In the genomic region with DNA sequence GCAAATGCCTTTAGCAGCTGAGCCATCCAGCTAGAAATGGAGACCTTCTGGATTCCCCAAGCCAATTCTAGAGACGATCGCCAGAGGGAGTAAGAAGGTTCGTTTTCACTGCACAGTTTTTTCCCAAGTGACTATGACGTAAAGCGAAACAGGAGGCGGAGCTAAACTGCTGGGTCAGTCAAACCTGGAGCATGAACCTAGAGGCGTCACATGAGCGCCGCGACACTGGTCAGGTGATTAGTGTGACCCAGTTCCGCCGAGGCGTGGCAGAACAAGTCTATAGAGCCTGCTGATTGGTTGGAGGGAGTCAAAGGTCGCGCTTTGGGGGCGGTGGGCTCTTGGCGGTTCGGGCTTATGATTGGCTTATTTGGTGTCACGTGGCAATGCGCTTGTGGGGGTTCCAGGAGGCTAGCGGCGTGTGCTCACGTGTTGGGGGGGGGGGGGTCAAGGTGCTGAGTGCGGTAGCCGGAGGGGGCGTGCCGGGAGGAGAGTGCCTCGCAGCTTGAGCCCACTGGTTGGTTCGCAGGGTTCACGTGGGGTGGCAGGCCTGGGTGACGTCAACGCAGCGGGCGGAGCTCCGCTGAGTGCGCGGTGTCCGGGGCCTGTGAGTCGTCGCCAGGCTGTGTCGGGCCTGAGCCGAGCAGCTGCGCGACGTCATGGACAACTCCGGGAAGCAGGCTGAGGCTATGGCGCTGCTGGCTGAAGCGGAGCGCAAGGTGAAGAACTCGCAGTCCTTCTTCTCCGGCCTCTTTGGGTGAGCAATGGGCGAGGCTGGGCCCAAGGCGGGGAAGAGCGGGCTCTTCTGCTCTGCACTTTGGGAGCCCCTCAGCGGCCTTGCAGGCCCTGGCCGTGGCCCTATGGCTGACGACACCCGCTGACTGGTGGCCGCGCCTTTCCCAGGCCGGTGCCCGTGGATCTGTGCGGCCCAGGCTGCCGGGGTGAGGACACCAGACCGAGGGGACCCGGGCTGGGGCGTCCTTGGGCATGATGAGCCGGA, we compare ENCODE assay signal across 7 mouse cellular contexts. TPM values are rescaled to one million over a fixed set of nuclear protein-coding genes. Genes with fewer than 3 reads are reported as not detected.
A peak's percentile ranks its signal among the peaks of the same experiment; 100 is the strongest.
DNase-seq lines count a peak whose midpoint lies in the region; ATAC-seq and TF ChIP-seq lines count a peak whose summit lies in the region.

TSS of gene Napa (plus strand) at position 438 of the 997 bp plus-strand sequence.

- TF ChIP-seq CTCF in intestine, postnatal 0 days (IDR thresholded peaks at IDR 0.05; ENCODE audit: low read depth) = peak; percentile 86
- peak; percentile 31; the same call in 1 of the 2 replicates for TF ChIP-seq CTCF in small intestine, adult 2 months (IDR thresholded peaks at IDR 0.05; ENCODE audit: extremely low read depth, insufficient read length, insufficient replicate concordance, low read depth, low read length)

- H3K4me2 ChIP-seq in intestine, postnatal 0 days (replicated peaks; ENCODE audit: low read depth) = peak within 1 kb of the TSS; percentile 84
- peak within 1 kb of the TSS; percentile 97 for H3K4me2 ChIP-seq in midbrain, embryonic 12.5 days (replicated peaks)

- peaks cover 31% of the 10 kb centered on the region for H3K36me3 ChIP-seq in embryonic facial prominence, embryonic 10.5 days (replicated peaks)
- peaks cover 5% of the 10 kb centered on the region; the same call in 1 of the 2 replicates for H3K36me3 ChIP-seq in intestine, postnatal 0 days (ENCODE audit: control insufficient read depth, insufficient read depth)
- H3K36me3 ChIP-seq in midbrain, embryonic 12.5 days = peaks cover 11% of the 10 kb centered on the region; the same call in 1 of the 2 replicates
- peaks cover 9% of the 10 kb centered on the region for H3K36me3 ChIP-seq in small intestine, adult 2 months (ENCODE audit: control insufficient read depth, insufficient read depth, low read length)

- H3K9me3 ChIP-seq in embryonic facial prominence, embryonic 10.5 days = peaks cover 2% of the 10 kb centered on the region; the same call in 1 of the 2 replicates
- H3K9me3 ChIP-seq in intestine, postnatal 0 days (ENCODE audit: control insufficient read depth) = no peaks in the 10 kb centered on the region
- H3K9me3 ChIP-seq in midbrain, embryonic 12.5 days = no peaks in the 10 kb centered on the region

- under 1% methylated on average over 68 of the region's 68 CpGs for WGBS in embryonic facial prominence, embryonic 10.5 days
- under 1% methylated on average over 68 of the region's 68 CpGs for WGBS in intestine, postnatal 0 days
- under 1% methylated on average over 63 of the region's 68 CpGs for WGBS in midbrain, embryonic 12.5 days
- under 1% methylated on average over 68 of the region's 68 CpGs for WGBS in small intestine, adult 2 months

- DNase-seq in adrenal gland, postnatal 10 days = peak; percentile 99
- DNase-seq in embryonic facial prominence, embryonic 10.5 days (ENCODE audit: low spot score) = peak; percentile 99
- DNase-seq in gonadal fat pad, adult 2 months (ENCODE audit: low read depth) = peak; percentile 98
- DNase-seq in left cerebral cortex, postnatal 4 days = peak; percentile 99

- peak; percentile 95; the same call in 1 of the 2 replicates for TF ChIP-seq POLR2A in small intestine, adult 2 months (IDR thresholded peaks at IDR 0.05; ENCODE audit: low read depth, low read length)

- peaks cover 25% of the 10 kb centered on the region for H3K4me1 ChIP-seq in embryonic facial prominence, embryonic 10.5 days
- no peaks in the 10 kb centered on the region for H3K4me1 ChIP-seq in intestine, postnatal 0 days (replicated peaks; ENCODE audit: control insufficient read depth, insufficient read depth, low read length)
- peaks cover 29% of the 10 kb centered on the region for H3K4me1 ChIP-seq in midbrain, embryonic 12.5 days
- H3K4me1 ChIP-seq in small intestine, adult 2 months (ENCODE audit: control insufficient read depth, insufficient read depth, insufficient read length, low read length) = peaks cover 10% of the 10 kb centered on the region

- no peaks in the 10 kb centered on the region; the same call in 1 of the 2 replicates for H3K27me3 ChIP-seq in embryonic facial prominence, embryonic 10.5 days (replicated peaks; ENCODE audit: low read depth, poor library complexity, severe bottlenecking)
- H3K27me3 ChIP-seq in intestine, postnatal 0 days (replicated peaks; ENCODE audit: control insufficient read depth, insufficient read depth, low read length) = no peaks in the 10 kb centered on the region
- H3K27me3 ChIP-seq in midbrain, embryonic 12.5 days = no peaks in the 10 kb centered on the region
- no peaks in the 10 kb centered on the region for H3K27me3 ChIP-seq in small intestine, adult 2 months (ENCODE audit: control insufficient read depth, insufficient read depth, low read length)

- H3K4me3 ChIP-seq in embryonic facial prominence, embryonic 10.5 days = peak within 1 kb of the TSS; percentile 97
- H3K4me3 ChIP-seq in intestine, postnatal 0 days (ENCODE audit: low read depth, low read length) = peak within 1 kb of the TSS; percentile 78
- peak within 1 kb of the TSS; percentile 96 for H3K4me3 ChIP-seq in midbrain, embryonic 12.5 days
- H3K4me3 ChIP-seq in small intestine, adult 2 months (ENCODE audit: low read depth, low read length) = peak within 1 kb of the TSS; percentile 74

- intact Hi-C loops in left cerebral cortex, postnatal 4 days (cut with DNase I) = loop anchor here (2.0 kb wide), 1 partner anchor 54 kb away; no protein-coding TSS in a partner anchor

- peak; percentile 98 for ATAC-seq in intestine, postnatal 0 days
- peak; percentile 99 for ATAC-seq in midbrain, embryonic 12.5 days (ENCODE audit: low FRiP score, low read depth)

- peak within 1 kb of the TSS; percentile 89 for H3K9ac ChIP-seq in intestine, postnatal 0 days (ENCODE audit: low read depth, low read length)
- peak within 1 kb of the TSS; percentile 97 for H3K9ac ChIP-seq in midbrain, embryonic 12.5 days (replicated peaks)

- peak within 1 kb of the TSS; percentile 92 for H3K27ac ChIP-seq in embryonic facial prominence, embryonic 10.5 days (replicated peaks)
- H3K27ac ChIP-seq in intestine, postnatal 0 days (ENCODE audit: low read depth, low read length) = peak within 1 kb of the TSS; percentile 95
- H3K27ac ChIP-seq in midbrain, embryonic 12.5 days (replicated peaks) = peak within 1 kb of the TSS; percentile 84
- peak within 1 kb of the TSS; percentile 72 for H3K27ac ChIP-seq in small intestine, adult 2 months (ENCODE audit: insufficient read depth, low read depth, low read length)

RNA-seq across cellular contexts. Expression of gene Napa, which starts in this region (rescaled TPM):
- 100 to 1,000 TPM; 106 to 109 TPM for total RNA-seq in adrenal gland, postnatal 10 days (2021)
- 200 and 202 TPM in 2 replicates for polyA plus RNA-seq in embryonic facial prominence, embryonic 10.5 days (2016; fragmentation: Nextera tagmentation; extraction: Ambion mirVana)
- 234 and 275 TPM in 2 replicates for polyA plus RNA-seq in gonadal fat pad, adult 2 months (2012; rRNA removed)
- polyA plus RNA-seq in intestine, postnatal 0 days (2015; fragmentation: Nextera tagmentation; extraction: Ambion mirVana) = 201 and 204 TPM in 2 replicates
- total RNA-seq in left cerebral cortex, postnatal 4 days (2021) = 100 to 1,000 TPM; 141 to 157 TPM
- polyA plus RNA-seq in midbrain, embryonic 12.5 days (2016; fragmentation: Nextera tagmentation; extraction: Ambion mirVana) = 167 and 196 TPM in 2 replicates
- 82.7 and 139 TPM in 2 replicates for polyA plus RNA-seq in small intestine, adult 2 months (2012; rRNA removed)

Comparison
In these comparisons a context has a peak if more than half of its experiments do, and no peak if none do; other contexts are left out.
1. Peak in every context shown above with its lines: DNase-seq, ATAC-seq, H3K4me3 ChIP-seq and H3K27ac ChIP-seq.